Mouse (Mus musculus): ENCODE measurements around the gene Micall2. TPM values are rescaled to one million over a fixed set of nuclear protein-coding genes. Genes with fewer than 3 reads are reported as not detected.

Gene Micall2
- total and polyA plus RNA-seq, 2 experiments from 2014 or later: 5.1 to 9.9 TPM

DNA sequence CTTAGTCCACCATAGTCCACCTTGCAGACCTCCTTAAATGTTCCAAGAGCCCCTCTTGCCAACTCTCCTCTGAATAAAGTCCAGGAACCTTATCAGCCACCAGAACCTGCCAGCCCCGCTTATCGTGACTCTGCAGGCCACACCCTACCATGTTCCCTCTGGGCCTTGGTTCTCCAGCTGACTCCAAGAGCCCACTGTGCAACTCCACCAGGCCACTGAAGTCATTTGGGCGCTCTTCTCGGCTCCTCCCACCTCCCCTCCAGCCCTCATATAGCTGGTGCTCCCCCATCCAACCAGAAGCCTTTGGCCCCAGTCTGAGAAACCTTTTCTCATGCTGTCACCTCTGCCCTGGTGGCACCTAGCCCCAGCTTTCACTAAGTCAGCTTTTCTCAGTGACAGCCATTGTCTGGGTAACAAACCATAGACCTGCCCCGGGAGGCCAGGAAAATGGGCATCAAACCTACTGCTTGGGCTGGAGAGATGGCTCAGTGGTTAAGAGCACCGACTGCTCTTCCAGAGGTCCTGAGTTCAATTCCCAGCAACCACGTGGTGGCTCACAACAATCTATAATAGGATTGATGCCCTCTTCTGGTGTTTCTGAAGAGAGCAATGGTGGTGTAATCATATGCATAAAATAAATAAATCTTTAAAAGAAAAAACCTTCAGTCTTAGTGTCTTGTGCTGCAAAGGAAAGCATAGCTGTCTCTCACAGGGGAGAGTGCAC, 2.6 kb upstream of the Micall2 start:
- TF ChIP-seq CTCF (IDR thresholded peaks at IDR 0.05; ENCODE audit: low read depth): no peak
- Histone ChIP-seq H3K4me2 (ENCODE audit: low read depth) (no peak overlapping the region), H3K9ac (no peak overlapping the region), H3K4me3 (ENCODE audit: low read depth, low read length) (no peak overlapping the region), H3K36me3 (ENCODE audit: insufficient read depth) (no peaks in the 10 kb centered on the region), H3K27ac (ENCODE audit: low read depth, low read length) (no peak overlapping the region), H3K27me3 (ENCODE audit: insufficient read depth, low read length) (no peaks in the 10 kb centered on the region), H3K4me1 (ENCODE audit: insufficient read depth) (no peaks in the 10 kb centered on the region), H3K9me3 (ENCODE audit: low read length) (no peaks in the 10 kb centered on the region)
- 79% methylated on average over 7 of the region's 7 CpGs for WGBS
- no peak for DNase-seq
- no peak for ATAC-seq

DNA sequence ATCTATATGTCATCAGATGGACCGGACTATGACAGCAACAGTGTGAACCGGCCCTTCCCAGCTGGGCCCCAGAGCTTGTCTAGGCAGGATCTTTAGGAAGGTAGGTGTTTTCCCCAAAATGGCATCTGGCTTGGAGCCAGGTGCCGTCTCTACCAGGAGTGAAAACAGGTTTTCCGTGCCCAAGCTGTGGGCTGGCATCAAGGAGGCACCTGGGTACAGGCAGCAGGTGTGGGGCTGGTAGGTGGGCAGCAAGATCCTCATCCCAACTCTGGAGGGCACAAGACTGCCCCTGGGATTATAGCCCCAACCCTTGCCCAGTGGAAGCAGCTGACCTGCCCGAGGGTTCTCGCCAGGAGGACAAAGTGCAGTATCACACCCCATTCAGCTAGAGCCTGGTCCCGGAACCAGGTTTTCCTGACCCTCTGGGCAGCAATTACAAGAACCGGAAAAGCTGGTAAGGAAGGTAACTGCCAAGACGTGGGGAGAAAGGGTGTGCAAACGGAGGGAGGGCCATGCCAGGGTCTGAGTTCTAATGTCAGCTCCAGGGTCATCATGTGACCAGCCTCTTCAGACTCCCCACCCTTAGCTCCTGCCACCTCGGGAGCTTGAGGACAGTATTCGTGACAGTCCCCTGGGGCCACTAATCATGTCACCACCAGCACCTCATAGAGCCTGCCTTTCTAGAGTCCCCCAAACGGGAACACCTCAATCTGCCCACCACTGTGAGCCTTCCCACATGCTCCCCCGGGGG, 1.9 kb upstream of the Micall2 start:
- Histone ChIP-seq H3K4me3 (ENCODE audit: low read depth, low read length) (no peak overlapping the region), H3K4me1 (ENCODE audit: insufficient read depth) (no peaks in the 10 kb centered on the region), H3K27ac (ENCODE audit: low read depth, low read length) (no peak overlapping the region), H3K4me2 (ENCODE audit: low read depth) (no peak overlapping the region), H3K9ac (no peak overlapping the region), H3K9me3 (ENCODE audit: low read length) (no peaks in the 10 kb centered on the region), H3K27me3 (ENCODE audit: insufficient read depth, low read length) (no peaks in the 10 kb centered on the region), H3K36me3 (ENCODE audit: insufficient read depth) (no peaks in the 10 kb centered on the region)
- WGBS: 84% methylated on average over 14 of the region's 14 CpGs
- DNase-seq (no peak), ATAC-seq (no peak)
- TF ChIP-seq CTCF (IDR thresholded peaks at IDR 0.05; ENCODE audit: low read depth): no peak

DNA sequence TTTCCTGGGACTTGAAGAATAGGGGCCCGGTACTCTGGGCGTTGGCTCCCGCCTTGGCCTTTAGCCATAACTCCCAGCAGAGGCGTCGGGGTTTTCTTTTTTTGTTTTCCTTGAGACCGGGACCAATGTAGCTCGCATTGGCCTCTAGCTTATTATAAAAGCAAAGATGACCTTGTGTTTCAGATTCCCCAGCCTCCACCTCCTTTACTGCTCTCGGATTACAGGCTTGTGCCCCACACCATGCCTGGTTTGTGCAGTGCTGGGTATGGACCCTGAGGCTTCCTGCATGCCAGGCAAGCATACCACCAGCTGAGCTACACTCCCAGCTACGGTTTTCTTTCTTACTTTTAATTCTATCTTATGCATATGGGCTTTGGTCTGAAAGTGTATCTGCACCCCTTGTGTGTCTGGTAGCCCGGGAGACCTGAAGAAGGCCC, 386 bp upstream of the Micall2 start:
- DNase-seq: no peak
- peak; percentile 55 for ATAC-seq
- Histone ChIP-seq H3K27me3 (ENCODE audit: insufficient read depth, low read length) (no peaks in the 10 kb centered on the region), H3K36me3 (ENCODE audit: insufficient read depth) (no peaks in the 10 kb centered on the region), H3K9ac (peak overlapping the region; percentile 62; the same call in 1 of the 2 replicates), H3K9me3 (ENCODE audit: low read length) (no peaks in the 10 kb centered on the region), H3K4me1 (ENCODE audit: insufficient read depth) (no peaks in the 10 kb centered on the region), H3K4me3 (ENCODE audit: low read depth, low read length) (peak overlapping the region; percentile 50), H3K27ac (ENCODE audit: low read depth, low read length) (no peak overlapping the region), H3K4me2 (ENCODE audit: low read depth) (peak overlapping the region; percentile 95)
- TF ChIP-seq CTCF (IDR thresholded peaks at IDR 0.05; ENCODE audit: low read depth): no peak
- WGBS: 8% methylated on average over 10 of the region's 10 CpGs

GRCm38 (mm10) chr5:139734746-139735145, 1.4 kb downstream of the Micall2 start:
- H3K9me3 ChIP-seq (ENCODE audit: low read length): no peaks in the 10 kb centered on the region
- no peaks in the 10 kb centered on the region for H3K4me1 ChIP-seq (ENCODE audit: insufficient read depth)
- no peaks in the 10 kb centered on the region for H3K36me3 ChIP-seq (ENCODE audit: insufficient read depth)
- peak overlapping the region; percentile 95; the same call in 1 of the 2 replicates for H3K4me2 ChIP-seq (ENCODE audit: low read depth)
- TF ChIP-seq CTCF (IDR thresholded peaks at IDR 0.05; ENCODE audit: low read depth): no peak
- DNase-seq (no peak), ATAC-seq (no peak)
- 87% methylated on average over 7 of the region's 7 CpGs for WGBS
- H3K27me3 ChIP-seq (ENCODE audit: insufficient read depth, low read length): no peaks in the 10 kb centered on the region
- H3K9ac ChIP-seq: no peak overlapping the region
- H3K4me3 ChIP-seq (ENCODE audit: low read depth, low read length): no peak overlapping the region
- H3K27ac ChIP-seq (ENCODE audit: low read depth, low read length): no peak overlapping the region

DNA sequence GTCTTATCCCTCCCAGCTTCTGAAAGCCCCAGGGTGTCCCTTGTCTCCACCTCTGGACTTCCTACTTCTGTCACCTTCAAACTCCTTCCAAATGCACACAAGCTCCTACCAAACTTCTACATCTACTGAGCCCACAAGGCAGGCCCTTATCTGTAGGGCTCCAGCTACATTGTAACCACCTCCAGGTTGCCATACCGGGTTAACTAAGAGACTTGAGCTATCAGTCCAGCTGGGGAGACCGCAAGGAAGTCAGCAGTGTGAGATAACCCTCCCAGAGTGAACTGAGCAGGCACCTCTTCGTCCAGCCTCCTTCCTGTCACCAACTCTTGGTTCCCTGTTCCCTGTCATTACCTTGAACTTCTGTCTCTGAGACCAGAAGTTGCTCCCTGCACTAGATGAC, 2.1 kb downstream of the Micall2 start:
- no peak overlapping the region for H3K4me3 ChIP-seq (ENCODE audit: low read depth, low read length)
- ATAC-seq (no peak), DNase-seq (no peak)
- 86% methylated on average over 3 of the region's 3 CpGs for WGBS
- H3K9me3 ChIP-seq (ENCODE audit: low read length): no peaks in the 10 kb centered on the region
- no peak for TF ChIP-seq CTCF (IDR thresholded peaks at IDR 0.05; ENCODE audit: low read depth)
- H3K27me3 ChIP-seq (ENCODE audit: insufficient read depth, low read length): no peaks in the 10 kb centered on the region
- H3K27ac ChIP-seq (ENCODE audit: low read depth, low read length): no peak overlapping the region
- H3K4me1 ChIP-seq (ENCODE audit: insufficient read depth): no peaks in the 10 kb centered on the region
- H3K36me3 ChIP-seq (ENCODE audit: insufficient read depth): no peaks in the 10 kb centered on the region
- H3K9ac ChIP-seq: no peak overlapping the region
- no peak overlapping the region for H3K4me2 ChIP-seq (ENCODE audit: low read depth)

DNA sequence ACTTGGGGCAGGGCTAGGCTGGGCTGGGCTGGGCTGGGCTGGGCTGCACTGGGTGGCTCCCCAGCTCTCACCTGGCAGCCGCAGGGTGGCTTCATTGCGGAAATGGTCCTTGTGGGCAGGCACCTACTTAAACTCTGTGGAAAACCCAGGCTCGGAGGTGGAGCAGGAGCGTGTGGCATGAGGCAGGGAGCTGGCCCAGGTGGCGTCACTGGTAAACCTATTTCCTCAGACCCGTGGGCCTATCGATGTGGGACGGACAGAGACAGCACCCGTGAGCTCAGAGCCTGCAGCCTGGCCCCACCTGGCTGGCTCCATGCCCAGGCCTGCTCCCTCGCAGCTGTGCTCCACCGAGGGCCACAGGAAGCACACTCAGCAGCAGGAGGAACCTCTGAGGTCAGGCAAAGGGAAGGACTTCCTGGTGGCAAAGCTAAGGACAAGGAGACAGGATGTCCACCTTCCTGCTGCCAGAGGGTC, 3.5 kb downstream of the Micall2 start:
- no peak for ATAC-seq
- no peak overlapping the region for H3K4me3 ChIP-seq (ENCODE audit: low read depth, low read length)
- 74% methylated on average over 11 of the region's 11 CpGs for WGBS
- H3K4me2 ChIP-seq (ENCODE audit: low read depth): no peak overlapping the region
- no peaks in the 10 kb centered on the region for H3K4me1 ChIP-seq (ENCODE audit: insufficient read depth)
- DNase-seq: no peak
- no peaks in the 10 kb centered on the region for H3K36me3 ChIP-seq (ENCODE audit: insufficient read depth)
- no peak overlapping the region for H3K9ac ChIP-seq
- no peaks in the 10 kb centered on the region for H3K27me3 ChIP-seq (ENCODE audit: insufficient read depth, low read length)
- H3K27ac ChIP-seq (ENCODE audit: low read depth, low read length): no peak overlapping the region
- TF ChIP-seq CTCF (IDR thresholded peaks at IDR 0.05; ENCODE audit: low read depth): no peak
- no peaks in the 10 kb centered on the region for H3K9me3 ChIP-seq (ENCODE audit: low read length)

Data from forebrain, postnatal 0 days (tissue).